Mouse (Mus musculus) central nervous system, embryonic 11.5 days (tissue): ENCODE data around the gene Spaar. TPM values are rescaled to one million over a fixed set of nuclear protein-coding genes. Genes with fewer than 3 reads are reported as not detected.

Experiments
- polyA plus RNA-seq: library from polyadenylated mRNA; depleted of rRNA; stranded (reverse); fragments of >200 nt; gene quantifications from 2 replicates; pipeline ENCODE4 v1.2.3, GENCODE M21; 2012; rRNA removed

The Spaar gene
- polyA plus RNA-seq: 0.02 and 0.06 TPM in 2 replicates

GRCm38 (mm10) chr4:43729794-43730550 lies at the start of gene Spaar:
Spaar (plus strand) TSS chr4:43730034.

GRCm38 (mm10) chr4:43700707-43701106 lies 29.1 kb upstream of the Spaar start, which contains the start of gene Olfr70:
Olfr70 (minus strand) TSS chr4:43700807.

GRCm38 (mm10) chr4:43709869-43710268 lies 20.0 kb upstream of the Spaar start, which contains the start of gene Olfr71:
Olfr71 (minus strand) TSS chr4:43710255.

GRCm38 (mm10) chr4:43726995-43727394 lies 2.8 kb upstream of the Spaar start, which contains the start of gene Hrct1:
Hrct1 (plus strand) TSS chr4:43727188.

GRCm38 (mm10) chr4:43770909-43771308 lies 41.1 kb downstream of the Spaar start, which contains the start of gene Olfr159:
Olfr159 (minus strand) TSS chr4:43771009.

Other genes with a start within 250 kb of the Spaar start
- not detected in 2 replicates for gene Sit1, start 246.3 kb upstream of the Spaar start, polyA plus RNA-seq
- 46.4 and 49.4 TPM in 2 replicates for gene Ccdc107, start 237.1 kb upstream of the Spaar start, polyA plus RNA-seq
- gene Arhgef39, start 230.3 kb upstream of the Spaar start, polyA plus RNA-seq: 41.5 and 64.0 TPM in 2 replicates
- gene Car9, start 223.1 kb upstream of the Spaar start, polyA plus RNA-seq: 0.37 and 1.3 TPM in 2 replicates
- 83.2 and 109 TPM in 2 replicates for gene Tpm2, start 206.3 kb upstream of the Spaar start, polyA plus RNA-seq
- gene Creb3, start 167.7 kb upstream of the Spaar start, polyA plus RNA-seq: 34.6 and 40.8 TPM in 2 replicates
- gene Tln1, start 167.3 kb upstream of the Spaar start, polyA plus RNA-seq: 52.5 and 57.8 TPM in 2 replicates
- 42.0 and 62.0 TPM in 2 replicates for gene Rgp1, start 151.3 kb upstream of the Spaar start, polyA plus RNA-seq
- gene Gba2, start 151.2 kb upstream of the Spaar start, polyA plus RNA-seq: 47.6 and 49.0 TPM in 2 replicates
- gene Msmp, start 145.5 kb upstream of the Spaar start, polyA plus RNA-seq: 0.10 and 0.17 TPM in 2 replicates
- 45.5 and 61.8 TPM in 2 replicates for gene Npr2, start 98.1 kb upstream of the Spaar start, polyA plus RNA-seq
- 2.9 and 3.2 TPM in 2 replicates for gene Spag8, start 76.4 kb upstream of the Spaar start, polyA plus RNA-seq
- gene Hint2, start 73.6 kb upstream of the Spaar start, polyA plus RNA-seq: 53.7 and 54.7 TPM in 2 replicates
- gene Tmem8b, start 61.1 kb upstream of the Spaar start, polyA plus RNA-seq: 13.2 and 15.3 TPM in 2 replicates
- gene Fam221b, start 60.9 kb upstream of the Spaar start, polyA plus RNA-seq: 0.21 and 0.22 TPM in 2 replicates
- gene Olfr70, start 29.2 kb upstream of the Spaar start, polyA plus RNA-seq: not detected in 2 replicates
- gene Olfr71, start 19.8 kb upstream of the Spaar start, polyA plus RNA-seq: not detected in 2 replicates
- gene Hrct1, start 2.8 kb upstream of the Spaar start, polyA plus RNA-seq: 0.16 and 0.17 TPM in 2 replicates
- gene Olfr159, start 41.0 kb downstream of the Spaar start, polyA plus RNA-seq: not detected in 2 replicates
- gene Olfr156, start 93.9 kb downstream of the Spaar start, polyA plus RNA-seq: 0.16 TPM in 1 of 2 replicates, not detected in the other
- 0.01 TPM in 1 of 2 replicates, not detected in the other for gene Olfr157, start 110.2 kb downstream of the Spaar start, polyA plus RNA-seq
- gene Olfr155, start 121.5 kb downstream of the Spaar start, polyA plus RNA-seq: not detected in 2 replicates
- 14.9 and 28.9 TPM in 2 replicates for gene Reck, start 145.5 kb downstream of the Spaar start, polyA plus RNA-seq
- 35.7 and 65.1 TPM in 2 replicates for gene Glipr2, start 227.4 kb downstream of the Spaar start, polyA plus RNA-seq